Mouse (Mus musculus): ENCODE results near the gene Shq1.

DNA sequence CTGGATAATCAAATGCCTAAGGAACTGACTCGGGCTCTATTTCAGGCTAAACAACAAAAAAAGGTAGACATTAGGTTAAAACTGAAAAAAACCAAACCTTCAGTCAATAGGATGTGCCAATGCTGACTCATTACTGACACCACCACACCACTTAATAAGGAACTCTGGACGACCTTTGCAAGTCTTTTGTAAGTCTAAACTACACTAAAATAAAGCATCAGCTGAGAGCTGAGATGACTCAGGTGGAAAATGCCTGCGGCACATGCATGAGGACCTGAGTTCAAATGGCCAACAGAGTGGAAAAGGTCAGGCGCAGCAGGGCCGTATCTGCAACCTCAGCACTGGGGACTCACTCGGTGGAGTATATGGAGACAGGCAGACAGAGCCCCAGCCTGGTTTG lies 69.3 kb downstream of the Shq1 start:
- TF ChIP-seq CTCF (IDR thresholded peaks at IDR 0.05; ENCODE audit: borderline replicate concordance, extremely low read depth, insufficient read depth, insufficient read length) (no peak), POLR2A (IDR thresholded peaks at IDR 0.05; ENCODE audit: borderline replicate concordance, extremely low read depth, insufficient read depth, insufficient read length, poor library complexity, severe bottlenecking) (no peak)
